Mouse (Mus musculus) midbrain, embryonic 15.5 days (tissue): ENCODE data around the gene Slc39a3. TPM values are rescaled to one million over a fixed set of nuclear protein-coding genes. Genes with fewer than 3 reads are reported as not detected.
"Not testable (repeated sequence)": the region's sequence is repeated elsewhere in the genome, so short reads cannot be mapped to it uniquely, and the experiment has no call there.

Experiments used
- ATAC-seq: fragments of 200-750 bp; cut with Nextera tagmentation; replicated peaks from 2 replicates; pipeline ENCODE4 v1.8.0; 2017; ENCODE audit warnings: moderate TSS enrichment
- H3K27ac ChIP-seq: fragments of 300-500 bp; sonication (generic); 2 replicates; pipeline ENCODE4 v1.5.1; 2015; ENCODE audit warnings: mild to moderate bottlenecking, inconsistent platforms
- H3K27me3 ChIP-seq: fragments of 300-500 bp; sonication (generic); replicated peaks from 2 replicates; pipeline ENCODE4 v1.6.1; 2015; ENCODE audit warnings: inconsistent platforms
- H3K36me3 ChIP-seq: fragments of 300-500 bp; sonication (generic); replicated peaks from 2 replicates; pipeline ENCODE4 v1.6.1; 2015; ENCODE audit warnings: inconsistent platforms
- H3K4me1 ChIP-seq: fragments of 300-500 bp; sonication (generic); 2 replicates; pipeline ENCODE4 v1.6.1; 2015; ENCODE audit warnings: inconsistent platforms
- H3K4me2 ChIP-seq: fragments of 300-500 bp; sonication (generic); 2 replicates; pipeline ENCODE4 v1.6.1; 2015; ENCODE audit warnings: inconsistent platforms, mild to moderate bottlenecking, moderate library complexity
- H3K4me3 ChIP-seq: fragments of 300-500 bp; sonication (generic); 2 replicates; pipeline ENCODE4 v1.5.1; 2015; ENCODE audit warnings: mild to moderate bottlenecking, inconsistent platforms
- H3K9ac ChIP-seq: fragments of 300-500 bp; sonication (generic); 2 replicates; pipeline ENCODE4 v1.6.1; 2015; ENCODE audit warnings: mild to moderate bottlenecking, inconsistent platforms
- H3K9me3 ChIP-seq: fragments of 300-500 bp; sonication (generic); 2 replicates; pipeline ENCODE4 v1.6.1; 2016; ENCODE audit warnings: inconsistent platforms
- WGBS: fragments of 180-500 bp; shearing (Covaris S2); methylation state at CpG from one replicate; pipeline ENCODE4 v1.1.7; 2015; ENCODE audit warnings: mixed read lengths; 5-methylcytosine and 5-hydroxymethylcytosine counted together
- polyA plus RNA-seq: library from polyadenylated mRNA; unstranded; fragments of >200 nt; fragmentation: Nextera tagmentation; extraction: Ambion mirVana; gene quantifications from 2 replicates; pipeline ENCODE4 v1.2.1, GENCODE M21; 2015

The Slc39a3 gene
- polyA plus RNA-seq, 1 experiment from 2014 or later, result 57.2 TPM

- H3K4me1 ChIP-seq, result peaks cover 24% of the 10 kb centered on the region
- no peak overlapping the region for H3K4me3 ChIP-seq
- no peaks in the 10 kb centered on the region for H3K9me3 ChIP-seq
- 69% methylated on average over 4 of the region's 4 CpGs for WGBS
- H3K4me2 ChIP-seq, result no peak overlapping the region
- H3K27me3 ChIP-seq, result no peaks in the 10 kb centered on the region
- no peak overlapping the region for H3K27ac ChIP-seq
- no peak for ATAC-seq
- no peak overlapping the region for H3K9ac ChIP-seq
- H3K36me3 ChIP-seq, result no peaks in the 10 kb centered on the region
Observed at GRCm38 (mm10) chr10:81062710-81063109, 25.5 kb upstream of the Slc39a3 start.

GRCm38 (mm10) chr10:81059603-81060543, 22.6 kb upstream of the Slc39a3 start, which contains the start of gene Sgta:
Gene Sgta (minus strand): TSS chr10:81060181.
- Histone ChIP-seq H3K27me3 (no peaks in the 10 kb centered on the region), H3K4me3 (peak within 1 kb of the TSS; percentile 76), H3K9me3 (no peaks in the 10 kb centered on the region), H3K4me2 (peak within 1 kb of the TSS; percentile 79), H3K9ac (peak within 1 kb of the TSS; percentile 82), H3K27ac (peak within 1 kb of the TSS; percentile 43), H3K36me3 (no peaks in the 10 kb centered on the region), H3K4me1 (peaks cover 40% of the 10 kb centered on the region)
- peak; percentile 92 for ATAC-seq
- 0% methylated on average over 48 of the region's 48 CpGs for WGBS

GRCm38 (mm10) chr10:81058896-81059295, 21.7 kb upstream of the Slc39a3 start:
- ATAC-seq, result no peak
- Histone ChIP-seq H3K27me3 (no peaks in the 10 kb centered on the region), H3K36me3 (no peaks in the 10 kb centered on the region), H3K4me1 (peaks cover 40% of the 10 kb centered on the region), H3K9me3 (no peaks in the 10 kb centered on the region), H3K4me3 (peak overlapping the region; percentile 76), H3K27ac (no peak overlapping the region), H3K4me2 (peak overlapping the region; percentile 79), H3K9ac (no peak overlapping the region)
- 91% methylated on average over 6 of the region's 6 CpGs for WGBS

GRCm38 (mm10) chr10:81057406-81058130, 20.3 kb upstream of the Slc39a3 start:
- Histone ChIP-seq H3K4me3 (no peak overlapping the region), H3K27ac (no peak overlapping the region), H3K36me3 (no peaks in the 10 kb centered on the region), H3K4me2 (no peak overlapping the region), H3K9ac (0 out of 2 replicates have a peak overlapping the region, but pooled peaks have one; percentile 7), H3K4me1 (peaks cover 40% of the 10 kb centered on the region), H3K27me3 (no peaks in the 10 kb centered on the region), H3K9me3 (no peaks in the 10 kb centered on the region)
- no peak for ATAC-seq
- 94% methylated on average over 23 of the region's 23 CpGs for WGBS

- not testable (repeated sequence) for ATAC-seq, H3K4me3 ChIP-seq, H3K4me2 ChIP-seq, H3K27me3 ChIP-seq, H3K9ac ChIP-seq, H3K27ac ChIP-seq, H3K9me3 ChIP-seq
- Histone ChIP-seq H3K4me1 (peaks cover 40% of the 10 kb centered on the region), H3K36me3 (peaks cover 16% of the 10 kb centered on the region)
- 88% methylated on average over 11 of the region's 11 CpGs for WGBS
Observed at GRCm38 (mm10) chr10:81055802-81056340, 18.6 kb upstream of the Slc39a3 start.

- no peaks in the 10 kb centered on the region for H3K27me3 ChIP-seq
- H3K9ac ChIP-seq, result no peak overlapping the region
- no peak overlapping the region for H3K27ac ChIP-seq
- no peak overlapping the region for H3K4me2 ChIP-seq
- H3K36me3 ChIP-seq, result peaks cover 23% of the 10 kb centered on the region
- WGBS, result 88% methylated on average over 6 of the region's 6 CpGs
- no peak overlapping the region for H3K4me3 ChIP-seq
- peaks cover 36% of the 10 kb centered on the region for H3K4me1 ChIP-seq
- no peak for ATAC-seq
- H3K9me3 ChIP-seq, result no peaks in the 10 kb centered on the region
Observed at GRCm38 (mm10) chr10:81055169-81055568, 17.9 kb upstream of the Slc39a3 start.

- H3K9ac ChIP-seq, result no peak overlapping the region
- 94% methylated on average over 5 of the region's 5 CpGs for WGBS
- H3K36me3 ChIP-seq, result peaks cover 49% of the 10 kb centered on the region
- H3K4me1 ChIP-seq, result peaks cover 15% of the 10 kb centered on the region
- H3K27me3 ChIP-seq, result no peaks in the 10 kb centered on the region
- no peaks in the 10 kb centered on the region for H3K9me3 ChIP-seq
- H3K4me2 ChIP-seq, result no peak overlapping the region
- ATAC-seq, result no peak
- no peak overlapping the region for H3K27ac ChIP-seq
- no peak overlapping the region for H3K4me3 ChIP-seq
Observed at GRCm38 (mm10) chr10:81052577-81052976, 15.4 kb upstream of the Slc39a3 start.

- Histone ChIP-seq H3K27ac (no peak overlapping the region), H3K4me1 (peaks cover under 1% of the 10 kb centered on the region; the same call in 1 of the 2 replicates), H3K4me2 (no peak overlapping the region), H3K9ac (no peak overlapping the region), H3K36me3 (peaks cover 60% of the 10 kb centered on the region), H3K9me3 (no peaks in the 10 kb centered on the region), H3K27me3 (no peaks in the 10 kb centered on the region), H3K4me3 (no peak overlapping the region)
- 93% methylated on average over 6 of the region's 6 CpGs for WGBS
- no peak for ATAC-seq
Observed at GRCm38 (mm10) chr10:81051133-81051532, 13.9 kb upstream of the Slc39a3 start.

- H3K36me3 ChIP-seq, result peaks cover 65% of the 10 kb centered on the region
- no peak overlapping the region for H3K4me2 ChIP-seq
- no peak overlapping the region for H3K27ac ChIP-seq
- WGBS, result 87% methylated on average over 4 of the region's 4 CpGs
- no peaks in the 10 kb centered on the region for H3K27me3 ChIP-seq
- H3K9me3 ChIP-seq, result no peaks in the 10 kb centered on the region
- no peak overlapping the region for H3K4me3 ChIP-seq
- H3K9ac ChIP-seq, result no peak overlapping the region
- no peaks in the 10 kb centered on the region for H3K4me1 ChIP-seq
- no peak for ATAC-seq
Observed at GRCm38 (mm10) chr10:81050645-81051044, 13.4 kb upstream of the Slc39a3 start.

GRCm38 (mm10) chr10:81045246-81045645, 8.0 kb upstream of the Slc39a3 start:
- not testable (repeated sequence) for H3K4me1 ChIP-seq, H3K27me3 ChIP-seq, H3K4me3 ChIP-seq, H3K9ac ChIP-seq, H3K9me3 ChIP-seq, H3K27ac ChIP-seq, H3K4me2 ChIP-seq, ATAC-seq
- peaks cover 62% of the 10 kb centered on the region for H3K36me3 ChIP-seq
- WGBS, result 93% methylated on average over 14 of the region's 14 CpGs

- Histone ChIP-seq H3K4me3 (no peak overlapping the region), H3K4me1 (peaks cover 8% of the 10 kb centered on the region), H3K27me3 (no peaks in the 10 kb centered on the region), H3K9me3 (no peaks in the 10 kb centered on the region), H3K27ac (no peak overlapping the region), H3K4me2 (no peak overlapping the region), H3K36me3 (peaks cover 29% of the 10 kb centered on the region), H3K9ac (no peak overlapping the region)
- no peak for ATAC-seq
- 33% methylated on average over 13 of the region's 13 CpGs for WGBS
Observed at GRCm38 (mm10) chr10:81041458-81042175, 4.4 kb upstream of the Slc39a3 start.
